Mouse (Mus musculus) G1E (cell line): Measurements from ENCODE around the gene Crebbp. TPM values are rescaled to one million over a fixed set of nuclear protein-coding genes. Genes with fewer than 3 reads are reported as not detected.
A peak's percentile ranks its signal among the peaks of the same experiment; 100 is the strongest.
"Not testable (repeated sequence)": the region's sequence is repeated elsewhere in the genome, so short reads cannot be mapped to it uniquely, and the experiment has no call there.

Experiments used
- ATAC-seq: 2 replicates; pipeline ENCODE4 v1.8.0; 2016; ENCODE audit warnings: mild to moderate bottlenecking; ENCODE audit not compliant: insufficient number of reproducible peaks, poor library complexity, low FRiP score, severe bottlenecking; ENCODE audit errors: extremely low read depth
- DNase-seq: peaks from one replicate; pipeline ENCODE4 v3.0.0; 2012; ENCODE audit warnings: low spot score
- H3K27me3 ChIP-seq: 2 replicates; pipeline ENCODE4 v1.6.1; 2012; ENCODE audit warnings: mild to moderate bottlenecking, low read length, inconsistent platforms; ENCODE audit not compliant: insufficient read depth
- H3K36me3 ChIP-seq: replicated peaks from 2 replicates; pipeline ENCODE3; 2012; ENCODE audit warnings: mild to moderate bottlenecking, inconsistent platforms
- H3K4me1 ChIP-seq: 2 replicates; pipeline ENCODE4 v1.6.1; 2012; ENCODE audit warnings: low read depth, low read length, inconsistent platforms, mixed read lengths; ENCODE audit not compliant: insufficient read depth
- H3K4me3 ChIP-seq: 2 replicates; pipeline ENCODE4 v1.5.1; 2012; ENCODE audit warnings: low read depth, mild to moderate bottlenecking, inconsistent platforms, low read length, moderate library complexity, mixed read lengths
- H3K9me3 ChIP-seq: replicated peaks from 2 replicates; pipeline ENCODE4 v1.6.1; 2012; ENCODE audit warnings: inconsistent platforms
- CTCF ChIP-seq: IDR thresholded peaks from 2 replicates; pipeline ENCODE4 v1.5.1; 2012; ENCODE audit warnings: low read depth, low read length, inconsistent platforms, mixed read lengths
- GATA1 ChIP-seq: IDR thresholded peaks from 2 replicates; pipeline ENCODE4 v1.6.1; 2012; ENCODE audit warnings: borderline replicate concordance, low read length, inconsistent platforms, mixed read lengths
- GATA2 ChIP-seq: IDR thresholded peaks from 2 replicates; pipeline ENCODE4 v1.6.1; 2012; ENCODE audit warnings: low read depth, low read length, inconsistent platforms, borderline replicate concordance
- POLR2AphosphoS5 ChIP-seq: IDR thresholded peaks from 2 replicates; pipeline ENCODE4 v1.6.1; 2012; ENCODE audit warnings: low read depth, low read length, inconsistent platforms; ENCODE audit not compliant: insufficient replicate concordance
- TAL1 ChIP-seq: conservative IDR thresholded peaks from 2 replicates; pipeline ENCODE4 v1.6.1; 2012; ENCODE audit warnings: low read depth, low read length, inconsistent platforms, mixed read lengths
- polyA plus RNA-seq: library from polyadenylated mRNA; stranded (reverse); fragments of >175 nt; gene quantifications from 2 replicates; pipeline ENCODE4 v1.2.3, GENCODE M21; 2012
- total RNA-seq, 2 experiments: library from RNA; stranded (forward) in 1 of 2; stranded (reverse) in 1 of 2; fragments of 200-1000 nt in 1 of 2; fragments of >200 nt in 1 of 2; fragmentation: Nextera tagmentation in 1 of 2; gene quantifications; 2 replicates each; pipeline ENCODE4 v1.2.3; 2014 to 2017

The Crebbp gene
- total and polyA plus RNA-seq, 3 experiments, result 8.6 to 92.8 (median 13.9) TPM

- DNase-seq, result no peak
- no peak overlapping the region for H3K4me3 ChIP-seq
- no peaks in the 10 kb centered on the region for H3K4me1 ChIP-seq
- H3K27me3 ChIP-seq, result no peaks in the 10 kb centered on the region
- no peak for ATAC-seq
- TF ChIP-seq TAL1, result no peak
- no peak for TF ChIP-seq GATA2
- no peak for TF ChIP-seq GATA1
- TF ChIP-seq POLR2AphosphoS5, result no peak
- TF ChIP-seq CTCF, result no peak
- no peaks in the 10 kb centered on the region for H3K9me3 ChIP-seq
- peaks cover 75% of the 10 kb centered on the region for H3K36me3 ChIP-seq
These were observed 128.7 kb downstream of the Crebbp start for GRCm38 (mm10) chr16:4085051-4085450.

- DNase-seq, ATAC-seq, H3K27me3 ChIP-seq, H3K9me3 ChIP-seq, H3K4me3 ChIP-seq: not testable (repeated sequence)
- H3K4me1 ChIP-seq, result peaks cover 17% of the 10 kb centered on the region
- peaks cover 38% of the 10 kb centered on the region for H3K36me3 ChIP-seq
These were observed 133.4 kb downstream of the Crebbp start for GRCm38 (mm10) chr16:4080419-4080818.

GRCm38 (mm10) chr16:4079656-4080055 lies 134.1 kb downstream of the Crebbp start:
- no peaks in the 10 kb centered on the region for H3K9me3 ChIP-seq
- ATAC-seq, result no peak
- H3K27me3 ChIP-seq, result no peaks in the 10 kb centered on the region
- DNase-seq, result no peak
- TF ChIP-seq TAL1 (no peak), GATA2 (no peak), POLR2AphosphoS5 (no peak), GATA1 (no peak), CTCF (no peak)
- H3K4me3 ChIP-seq, result no peak overlapping the region
- H3K36me3 ChIP-seq, result peaks cover 35% of the 10 kb centered on the region
- H3K4me1 ChIP-seq, result peaks cover 24% of the 10 kb centered on the region

- not testable (repeated sequence) for DNase-seq, H3K27me3 ChIP-seq, H3K4me3 ChIP-seq, ATAC-seq, H3K9me3 ChIP-seq
- Histone ChIP-seq H3K36me3 (peaks cover 37% of the 10 kb centered on the region), H3K4me1 (peaks cover 35% of the 10 kb centered on the region)
These were observed 135.5 kb downstream of the Crebbp start for GRCm38 (mm10) chr16:4078302-4078701.

- TF ChIP-seq GATA2, result no peak
- TF ChIP-seq TAL1, result no peak
- no peak for TF ChIP-seq CTCF
- TF ChIP-seq GATA1, result no peak
- no peak for TF ChIP-seq POLR2AphosphoS5
- Histone ChIP-seq H3K36me3 (peaks cover 42% of the 10 kb centered on the region), H3K4me1 (peaks cover 35% of the 10 kb centered on the region), H3K4me3 (peak within 1 kb of the TSS; percentile 94), H3K27me3 (no peaks in the 10 kb centered on the region), H3K9me3 (no peaks in the 10 kb centered on the region)
- ATAC-seq, result peak; percentile 83
- DNase-seq, result peak; percentile 90
These were observed 136.3 kb downstream of the Crebbp start, which contains the start of gene Trap1 for GRCm38 (mm10) chr16:4077384-4078061. Gene Trap1 (minus strand): TSS chr16:4077827.

GRCm38 (mm10) chr16:4074836-4075235 lies 139.0 kb downstream of the Crebbp start:
- Histone ChIP-seq H3K9me3 (no peaks in the 10 kb centered on the region), H3K4me1 (peaks cover 35% of the 10 kb centered on the region), H3K36me3 (peaks cover 41% of the 10 kb centered on the region), H3K4me3 (peak overlapping the region; percentile 56; the same call in 1 of the 2 replicates), H3K27me3 (no peaks in the 10 kb centered on the region)
- TF ChIP-seq CTCF, result no peak
- TF ChIP-seq GATA1, result no peak
- TF ChIP-seq GATA2, result no peak
- no peak for TF ChIP-seq POLR2AphosphoS5
- TF ChIP-seq TAL1, result no peak
- peak; percentile 15 for DNase-seq
- peak; percentile 62 for ATAC-seq

- no peaks in the 10 kb centered on the region for H3K27me3 ChIP-seq
- peaks cover 35% of the 10 kb centered on the region for H3K4me1 ChIP-seq
- peaks cover 47% of the 10 kb centered on the region for H3K36me3 ChIP-seq
- DNase-seq (no peak), ATAC-seq (no peak)
- H3K4me3 ChIP-seq, result peak overlapping the region; percentile 59; the same call in 1 of the 2 replicates
- TF ChIP-seq GATA1 (no peak), GATA2 (no peak), CTCF (no peak), POLR2AphosphoS5 (no peak), TAL1 (no peak)
- no peaks in the 10 kb centered on the region for H3K9me3 ChIP-seq
These were observed 139.5 kb downstream of the Crebbp start for GRCm38 (mm10) chr16:4074297-4074696.
